Mouse (Mus musculus): ENCODE results near the gene Snx9. TPM values are rescaled to one million over a fixed set of nuclear protein-coding genes. Genes with fewer than 3 reads are reported as not detected.
A peak's percentile ranks its signal among the peaks of the same experiment; 100 is the strongest.

The Snx9 gene
- polyA plus RNA-seq, 1 experiment from 2014 or later, result 39.9 TPM

DNA sequence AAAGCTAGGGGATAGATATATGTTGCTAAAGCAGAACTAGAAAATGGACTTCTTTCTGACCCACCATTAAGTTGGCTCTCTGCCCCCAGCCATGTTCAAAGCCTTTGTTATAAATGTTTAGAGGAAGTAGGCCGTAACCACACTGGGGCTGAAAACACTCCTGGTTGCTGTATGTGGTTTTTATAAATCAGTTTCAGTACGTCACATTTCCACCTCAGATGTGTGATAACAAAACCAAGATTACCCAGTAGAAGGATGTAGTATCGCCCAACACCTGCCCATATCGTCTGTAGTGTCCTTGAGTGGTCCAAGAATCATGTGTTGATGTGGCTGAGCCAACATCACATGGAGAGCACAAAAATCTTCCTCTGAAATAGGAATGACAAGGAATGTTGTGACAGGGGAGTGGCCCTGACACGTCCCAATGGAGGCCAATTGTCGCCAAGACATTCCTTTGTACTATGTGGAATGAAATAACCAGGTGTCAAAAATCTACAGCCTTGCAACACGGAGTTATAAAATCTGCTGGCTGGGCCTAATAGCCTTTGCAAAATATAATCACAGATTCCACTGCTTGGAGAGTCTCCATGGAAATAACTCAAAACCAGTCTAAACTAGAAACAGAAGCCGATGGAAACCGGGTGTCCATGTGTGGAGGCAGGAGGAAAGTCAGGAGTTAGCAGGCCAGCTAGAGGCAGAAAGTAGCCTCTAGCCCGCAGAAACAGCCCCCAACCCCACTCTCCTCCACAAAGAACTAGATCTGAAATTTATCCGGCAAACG is 36.6 kb upstream of the Snx9 start:
- H3K27me3 ChIP-seq (ENCODE audit: control insufficient read depth, insufficient read depth, low read length), result no peaks in the 10 kb centered on the region
- H3K4me3 ChIP-seq (ENCODE audit: low read depth, low read length), result no peak overlapping the region
- peak overlapping the region; percentile 79; the same call in 1 of the 2 replicates for H3K27ac ChIP-seq (ENCODE audit: low read length)
- no peak overlapping the region for H3K9ac ChIP-seq (replicated peaks; ENCODE audit: low read depth, low read length)
- H3K9me3 ChIP-seq (ENCODE audit: control insufficient read depth, low read depth, low read length), result no peaks in the 10 kb centered on the region
- H3K4me1 ChIP-seq (ENCODE audit: control insufficient read depth, insufficient read depth, low read length), result peaks cover 17% of the 10 kb centered on the region; the same call in 1 of the 2 replicates
- WGBS, result 55% methylated on average over 12 of the region's 12 CpGs
- 0 out of 2 replicates have a peak overlapping the region, but pooled peaks have one; percentile 5 for H3K4me2 ChIP-seq (replicated peaks; ENCODE audit: low read depth, low read length)
- no peaks in the 10 kb centered on the region for H3K36me3 ChIP-seq (ENCODE audit: control insufficient read depth, insufficient read depth, low read length)
- no peak for ATAC-seq (ENCODE audit: insufficient number of reproducible peaks, insufficient read depth, low FRiP score, low read depth)

DNA sequence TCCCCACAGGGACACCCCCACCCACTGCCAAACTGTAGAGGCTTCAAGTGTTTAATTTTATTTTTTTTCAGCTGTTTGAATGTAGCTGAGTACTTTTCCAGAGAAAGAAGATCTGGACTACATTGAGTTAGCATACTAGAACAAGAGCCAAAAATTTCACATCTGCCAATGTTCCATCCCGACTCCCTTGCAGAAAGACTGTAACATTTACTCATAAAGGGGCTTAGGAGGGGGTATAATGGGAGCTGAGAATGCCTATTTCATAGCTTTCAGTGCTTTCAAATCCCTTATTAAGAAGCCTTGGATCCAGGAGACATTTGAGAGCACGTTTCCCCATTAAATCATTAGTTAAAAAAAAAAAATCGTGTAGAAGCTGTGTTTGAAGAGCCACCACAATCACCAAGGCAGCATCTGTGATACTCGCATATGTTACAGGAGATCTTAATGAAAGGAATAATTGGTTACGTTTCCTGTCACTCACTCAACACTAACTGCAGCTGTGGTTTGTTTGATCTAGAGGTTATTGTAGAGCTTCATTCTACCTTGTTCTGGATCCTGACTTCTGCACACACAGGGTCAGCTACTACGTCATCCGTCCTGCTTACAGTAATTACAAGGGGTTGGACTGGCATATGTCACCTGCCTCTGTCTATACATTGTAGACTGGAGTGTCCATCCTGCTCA is 35.8 kb upstream of the Snx9 start:
- no peak for ATAC-seq (ENCODE audit: insufficient number of reproducible peaks, insufficient read depth, low FRiP score, low read depth)
- WGBS, result 60% methylated on average over 7 of the region's 7 CpGs
- Histone ChIP-seq H3K27me3 (ENCODE audit: control insufficient read depth, insufficient read depth, low read length) (no peaks in the 10 kb centered on the region), H3K27ac (ENCODE audit: low read length) (peak overlapping the region; percentile 79; the same call in 1 of the 2 replicates), H3K4me2 (replicated peaks; ENCODE audit: low read depth, low read length) (no peak overlapping the region), H3K9me3 (ENCODE audit: control insufficient read depth, low read depth, low read length) (no peaks in the 10 kb centered on the region; the same call in 1 of the 2 replicates), H3K36me3 (ENCODE audit: control insufficient read depth, insufficient read depth, low read length) (no peaks in the 10 kb centered on the region), H3K4me1 (ENCODE audit: control insufficient read depth, insufficient read depth, low read length) (peaks cover 17% of the 10 kb centered on the region; the same call in 1 of the 2 replicates), H3K9ac (replicated peaks; ENCODE audit: low read depth, low read length) (no peak overlapping the region), H3K4me3 (ENCODE audit: low read depth, low read length) (no peak overlapping the region)

DNA sequence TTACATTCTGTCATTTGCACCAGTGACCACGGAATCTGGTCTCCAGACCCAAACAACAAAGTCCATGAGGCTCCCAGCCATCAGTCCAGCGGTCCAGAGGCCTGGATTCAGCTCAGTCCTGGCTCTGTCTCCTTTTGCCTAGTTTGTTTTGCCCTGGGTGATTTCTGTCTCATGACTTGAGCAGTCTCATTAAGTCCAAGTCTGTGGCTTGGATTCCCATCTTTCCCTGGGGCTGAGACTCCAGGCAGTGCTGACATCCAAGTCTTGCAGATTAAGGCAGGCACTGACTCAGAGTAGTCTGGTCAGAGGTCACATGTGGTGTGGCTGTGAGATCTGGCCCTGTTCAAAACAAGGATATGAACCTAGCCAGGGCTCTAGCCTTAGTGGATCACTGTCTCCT is 35.2 kb upstream of the Snx9 start:
- Histone ChIP-seq H3K9me3 (ENCODE audit: control insufficient read depth, low read depth, low read length) (no peaks in the 10 kb centered on the region; the same call in 1 of the 2 replicates), H3K27me3 (ENCODE audit: control insufficient read depth, insufficient read depth, low read length) (no peaks in the 10 kb centered on the region), H3K9ac (replicated peaks; ENCODE audit: low read depth, low read length) (no peak overlapping the region), H3K36me3 (ENCODE audit: control insufficient read depth, insufficient read depth, low read length) (no peaks in the 10 kb centered on the region), H3K4me1 (ENCODE audit: control insufficient read depth, insufficient read depth, low read length) (peaks cover 17% of the 10 kb centered on the region; the same call in 1 of the 2 replicates), H3K4me3 (ENCODE audit: low read depth, low read length) (no peak overlapping the region), H3K4me2 (replicated peaks; ENCODE audit: low read depth, low read length) (no peak overlapping the region), H3K27ac (ENCODE audit: low read length) (no peak overlapping the region; the same call in 1 of the 2 replicates)
- ATAC-seq (ENCODE audit: insufficient number of reproducible peaks, insufficient read depth, low FRiP score, low read depth), result no peak
- 78% methylated on average over 2 of the region's 2 CpGs for WGBS

DNA sequence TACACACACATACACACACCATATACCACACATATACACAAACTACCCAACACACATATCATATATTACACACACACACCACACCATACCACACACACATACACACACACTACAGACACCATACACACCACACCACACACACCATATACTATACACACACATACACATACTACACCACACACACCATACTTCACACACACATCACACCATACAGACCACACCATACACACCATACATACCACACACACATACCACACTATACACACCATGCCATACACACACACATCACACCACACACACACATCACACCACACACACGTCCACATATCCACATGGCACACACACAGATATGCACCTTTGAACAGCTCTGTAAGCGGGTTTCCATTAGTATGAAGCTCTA is 34.3 kb upstream of the Snx9 start:
- 85% methylated on average over 2 of the region's 2 CpGs for WGBS
- Histone ChIP-seq H3K36me3 (ENCODE audit: control insufficient read depth, insufficient read depth, low read length) (no peaks in the 10 kb centered on the region), H3K4me3 (ENCODE audit: low read depth, low read length) (no peak overlapping the region), H3K9me3 (ENCODE audit: control insufficient read depth, low read depth, low read length) (no peaks in the 10 kb centered on the region; the same call in 1 of the 2 replicates), H3K4me1 (ENCODE audit: control insufficient read depth, insufficient read depth, low read length) (peaks cover 17% of the 10 kb centered on the region; the same call in 1 of the 2 replicates), H3K27ac (ENCODE audit: low read length) (no peak overlapping the region), H3K9ac (replicated peaks; ENCODE audit: low read depth, low read length) (no peak overlapping the region), H3K27me3 (ENCODE audit: control insufficient read depth, insufficient read depth, low read length) (no peaks in the 10 kb centered on the region), H3K4me2 (replicated peaks; ENCODE audit: low read depth, low read length) (no peak overlapping the region)
- ATAC-seq (ENCODE audit: insufficient number of reproducible peaks, insufficient read depth, low FRiP score, low read depth), result no peak

DNA sequence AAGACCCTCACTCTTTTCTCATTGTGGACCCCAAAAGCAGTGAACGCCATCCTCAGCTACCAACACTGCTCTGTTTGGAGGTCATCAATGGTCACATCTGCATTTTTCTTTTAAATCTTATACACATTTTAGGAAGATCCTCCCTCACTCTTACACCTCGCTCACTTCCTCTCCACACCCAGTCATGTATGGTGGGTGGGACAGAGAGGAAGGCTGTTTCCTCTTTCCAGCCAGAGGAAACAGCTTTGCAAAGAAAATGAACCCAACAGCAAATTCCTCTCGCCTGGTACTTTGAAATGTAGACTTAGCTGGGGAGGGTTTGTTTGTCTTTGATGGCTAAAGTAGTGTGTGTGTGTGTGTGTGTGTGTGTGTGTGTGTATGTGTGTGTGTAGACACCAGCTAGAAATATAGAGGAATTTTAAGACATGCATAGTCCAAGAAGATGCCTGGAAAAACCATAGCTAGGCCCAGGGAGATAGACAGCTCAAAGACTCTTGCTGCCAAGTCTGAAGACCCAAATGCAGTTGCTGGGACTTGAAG is 33.2 kb upstream of the Snx9 start:
- no peak overlapping the region for H3K4me2 ChIP-seq (replicated peaks; ENCODE audit: low read depth, low read length)
- H3K9me3 ChIP-seq (ENCODE audit: control insufficient read depth, low read depth, low read length), result no peaks in the 10 kb centered on the region; the same call in 1 of the 2 replicates
- WGBS, result 67% methylated on average over 3 of the region's 3 CpGs
- H3K4me1 ChIP-seq (ENCODE audit: control insufficient read depth, insufficient read depth, low read length), result peaks cover 17% of the 10 kb centered on the region; the same call in 1 of the 2 replicates
- no peak overlapping the region for H3K9ac ChIP-seq (replicated peaks; ENCODE audit: low read depth, low read length)
- H3K4me3 ChIP-seq (ENCODE audit: low read depth, low read length), result no peak overlapping the region
- ATAC-seq (ENCODE audit: insufficient number of reproducible peaks, insufficient read depth, low FRiP score, low read depth), result 0 out of 2 replicates have a peak, but pooled peaks have one; percentile 20
- no peaks in the 10 kb centered on the region for H3K36me3 ChIP-seq (ENCODE audit: control insufficient read depth, insufficient read depth, low read length)
- no peaks in the 10 kb centered on the region for H3K27me3 ChIP-seq (ENCODE audit: control insufficient read depth, insufficient read depth, low read length)
- no peak overlapping the region for H3K27ac ChIP-seq (ENCODE audit: low read length)

DNA sequence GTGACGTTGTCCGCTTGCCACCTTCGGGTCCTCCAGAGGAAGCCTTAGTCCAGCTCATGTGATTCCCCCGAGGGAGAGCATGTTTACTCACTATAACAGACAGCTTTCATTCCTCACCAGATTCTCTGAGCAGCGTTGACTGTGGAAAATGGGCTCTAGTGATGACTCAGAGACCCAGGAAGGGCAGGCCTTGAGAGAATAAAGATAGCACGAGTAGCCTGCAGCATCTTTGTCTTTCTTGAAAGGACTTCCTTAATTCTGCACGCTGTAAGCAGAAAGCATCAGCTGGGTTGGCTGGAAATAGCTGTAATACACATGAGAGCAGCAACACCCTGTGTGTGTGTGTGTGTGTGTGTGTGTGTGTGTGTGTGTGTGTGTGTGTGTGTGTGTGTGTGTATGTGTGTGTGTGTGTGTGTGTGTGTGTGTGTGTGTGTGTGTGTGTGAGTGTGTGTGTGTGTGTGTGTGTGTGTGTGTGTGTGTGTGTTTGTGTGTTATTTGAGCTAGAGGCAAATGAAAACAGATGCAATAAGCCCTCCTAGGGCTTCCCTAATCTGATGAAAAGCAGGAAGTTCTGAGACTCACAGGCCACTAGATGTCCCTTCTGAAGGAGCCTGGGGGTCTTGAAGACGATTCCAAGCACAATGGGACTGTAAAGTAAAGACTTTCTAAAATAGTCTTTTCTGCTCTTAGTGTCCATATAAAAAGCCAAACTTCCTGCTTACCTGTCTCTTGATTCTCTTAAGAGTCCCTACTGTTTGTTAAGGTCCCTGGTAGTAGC is 27.1 kb upstream of the Snx9 start:
- Histone ChIP-seq H3K4me1 (ENCODE audit: control insufficient read depth, insufficient read depth, low read length) (0 out of 2 replicates have a peak, but pooled peaks cover under 1% of the 10 kb centered on the region), H3K27me3 (ENCODE audit: control insufficient read depth, insufficient read depth, low read length) (no peaks in the 10 kb centered on the region), H3K9me3 (ENCODE audit: control insufficient read depth, low read depth, low read length) (no peaks in the 10 kb centered on the region; the same call in 1 of the 2 replicates), H3K36me3 (ENCODE audit: control insufficient read depth, insufficient read depth, low read length) (no peaks in the 10 kb centered on the region), H3K27ac (ENCODE audit: low read length) (no peak overlapping the region), H3K9ac (replicated peaks; ENCODE audit: low read depth, low read length) (no peak overlapping the region), H3K4me3 (ENCODE audit: low read depth, low read length) (no peak overlapping the region), H3K4me2 (replicated peaks; ENCODE audit: low read depth, low read length) (no peak overlapping the region)
- ATAC-seq (ENCODE audit: insufficient number of reproducible peaks, insufficient read depth, low FRiP score, low read depth), result no peak
- 56% methylated on average over 8 of the region's 8 CpGs for WGBS

DNA sequence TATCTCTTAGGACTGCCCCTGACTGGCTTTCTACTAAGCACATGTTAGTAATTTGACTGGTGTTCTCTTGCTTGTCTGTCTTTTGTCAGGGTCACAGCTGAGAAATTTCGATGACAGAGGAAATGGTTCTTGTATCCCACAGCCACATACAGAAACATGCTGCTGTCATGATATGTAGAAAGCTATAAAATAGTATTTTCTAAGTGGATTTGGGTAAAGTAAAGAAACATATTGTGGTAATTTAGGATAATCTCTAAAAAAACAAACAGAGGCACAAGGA is 26.5 kb upstream of the Snx9 start:
- H3K4me2 ChIP-seq (replicated peaks; ENCODE audit: low read depth, low read length), result no peak overlapping the region
- H3K9ac ChIP-seq (replicated peaks; ENCODE audit: low read depth, low read length), result no peak overlapping the region
- no peak for ATAC-seq (ENCODE audit: insufficient number of reproducible peaks, insufficient read depth, low FRiP score, low read depth)
- no peak overlapping the region for H3K27ac ChIP-seq (ENCODE audit: low read length)
- H3K36me3 ChIP-seq (ENCODE audit: control insufficient read depth, insufficient read depth, low read length), result no peaks in the 10 kb centered on the region
- 58% methylated on average over 1 of the region's 1 CpGs for WGBS
- no peaks in the 10 kb centered on the region for H3K27me3 ChIP-seq (ENCODE audit: control insufficient read depth, insufficient read depth, low read length)
- no peak overlapping the region for H3K4me3 ChIP-seq (ENCODE audit: low read depth, low read length)
- H3K9me3 ChIP-seq (ENCODE audit: control insufficient read depth, low read depth, low read length), result no peaks in the 10 kb centered on the region; the same call in 1 of the 2 replicates
- 0 out of 2 replicates have a peak, but pooled peaks cover 6% of the 10 kb centered on the region for H3K4me1 ChIP-seq (ENCODE audit: control insufficient read depth, insufficient read depth, low read length)

DNA sequence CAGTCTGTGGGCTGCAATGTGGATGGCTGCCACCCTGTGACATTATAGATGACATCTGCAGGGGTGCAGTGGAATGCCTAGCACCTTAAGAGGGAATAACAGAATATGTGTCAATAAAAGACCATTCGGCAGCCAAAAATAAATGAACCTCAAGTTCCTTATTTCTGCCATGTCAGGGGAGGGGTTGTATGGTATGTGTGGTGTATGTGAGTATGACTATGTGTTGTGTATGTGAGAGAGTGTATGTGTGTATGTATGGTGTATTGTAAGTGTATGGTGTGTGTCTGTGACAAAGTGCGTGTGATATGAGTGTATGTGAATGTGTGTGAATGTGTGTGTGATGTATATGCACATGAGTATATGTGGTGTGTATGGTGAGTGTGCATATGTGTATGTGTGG is 23.3 kb upstream of the Snx9 start:
- 94% methylated on average over 2 of the region's 2 CpGs for WGBS
- no peaks in the 10 kb centered on the region for H3K36me3 ChIP-seq (ENCODE audit: control insufficient read depth, insufficient read depth, low read length)
- no peaks in the 10 kb centered on the region for H3K27me3 ChIP-seq (ENCODE audit: control insufficient read depth, insufficient read depth, low read length)
- H3K4me1 ChIP-seq (ENCODE audit: control insufficient read depth, insufficient read depth, low read length), result peaks cover 12% of the 10 kb centered on the region; the same call in 1 of the 2 replicates
- no peak overlapping the region for H3K4me3 ChIP-seq (ENCODE audit: low read depth, low read length)
- no peaks in the 10 kb centered on the region for H3K9me3 ChIP-seq (ENCODE audit: control insufficient read depth, low read depth, low read length)
- no peak overlapping the region for H3K27ac ChIP-seq (ENCODE audit: low read length)
- H3K9ac ChIP-seq (replicated peaks; ENCODE audit: low read depth, low read length), result no peak overlapping the region
- no peak for ATAC-seq (ENCODE audit: insufficient number of reproducible peaks, insufficient read depth, low FRiP score, low read depth)
- H3K4me2 ChIP-seq (replicated peaks; ENCODE audit: low read depth, low read length), result no peak overlapping the region

Measured in stomach, embryonic 14.5 days (tissue).